Mouse (Mus musculus): Measurements from ENCODE around the gene Map1a.
A peak's percentile ranks its signal among the peaks of the same experiment; 100 is the strongest.

Gene Map1a

GRCm38 (mm10) chr2:121316278-121316677, 26.9 kb downstream of the Map1a start:
- DNase-seq: no peak

- DNase-seq: no peak
These were observed 33.6 kb downstream of the Map1a start for GRCm38 (mm10) chr2:121323041-121323440.

- no peak for DNase-seq
These were observed 34.5 kb downstream of the Map1a start for GRCm38 (mm10) chr2:121323693-121324470.

GRCm38 (mm10) chr2:121329492-121329891, 40.1 kb downstream of the Map1a start:
- no peak for DNase-seq

GRCm38 (mm10) chr2:121339057-121339456, 49.7 kb downstream of the Map1a start:
- no peak for DNase-seq

- no peak for DNase-seq
These were observed 63.8 kb downstream of the Map1a start for GRCm38 (mm10) chr2:121353156-121353555.

- DNase-seq: no peak
These were observed 65.0 kb downstream of the Map1a start for GRCm38 (mm10) chr2:121354378-121354777.

GRCm38 (mm10) chr2:121354820-121355592, 65.6 kb downstream of the Map1a start, which contains the start of gene Ppip5k1:
Gene Ppip5k1 (minus strand): TSS chr2:121355396.
- DNase-seq: peak; percentile 96 to 97

- no peak for DNase-seq
These were observed 68.1 kb downstream of the Map1a start, which contains the start of gene Ckmt1 for GRCm38 (mm10) chr2:121357494-121357893. Gene Ckmt1 (plus strand): TSS chr2:121357714.

- DNase-seq: no peak
These were observed 68.6 kb downstream of the Map1a start for GRCm38 (mm10) chr2:121357961-121358360.

GRCm38 (mm10) chr2:121358381-121358780, 69.0 kb downstream of the Map1a start:
- peak; percentile 32 to 47 for DNase-seq

GRCm38 (mm10) chr2:121359461-121359860, 70.1 kb downstream of the Map1a start:
- DNase-seq: no peak

Measured in thymus, postnatal 36 days (tissue).